Mouse (Mus musculus) c-Kit-positive CD71-positive TER-119-negative erythroid progenitor cells, embryonic 14.5 days (primary cell): Measurements from ENCODE around the gene Ctcf.
A peak's percentile ranks its signal among the peaks of the same experiment; 100 is the strongest.

Source experiments
- DNase-seq: peaks from one replicate; pipeline ENCODE4 v3.0.0-alpha.2; 2013; ENCODE audit warnings: low read depth

Ctcf gene

GRCm38 (mm10) chr8:105648929-105649328 is 12.6 kb downstream of the Ctcf start:
- DNase-seq: no peak

GRCm38 (mm10) chr8:105657641-105658040 is 21.3 kb downstream of the Ctcf start:
- DNase-seq: no peak

GRCm38 (mm10) chr8:105661167-105661566 is 24.8 kb downstream of the Ctcf start:
- DNase-seq: peak; percentile 17

GRCm38 (mm10) chr8:105677891-105678290 is 41.5 kb downstream of the Ctcf start:
- no peak for DNase-seq

- DNase-seq: no peak
These were observed 49.0 kb downstream of the Ctcf start for GRCm38 (mm10) chr8:105685325-105685724.

GRCm38 (mm10) chr8:105685796-105686308 is 49.5 kb downstream of the Ctcf start, which contains the start of gene Carmil2:
Gene Carmil2 (plus strand): TSS chr8:105686274.
- no peak for DNase-seq

- no peak for DNase-seq
These were observed 50.2 kb downstream of the Ctcf start for GRCm38 (mm10) chr8:105686551-105686950.

GRCm38 (mm10) chr8:105687512-105687911 is 51.1 kb downstream of the Ctcf start:
- no peak for DNase-seq

GRCm38 (mm10) chr8:105688242-105688752 is 51.9 kb downstream of the Ctcf start:
- no peak for DNase-seq

- DNase-seq: no peak
These were observed 53.1 kb downstream of the Ctcf start for GRCm38 (mm10) chr8:105689256-105689982.

GRCm38 (mm10) chr8:105689983-105690360 is 53.6 kb downstream of the Ctcf start:
- DNase-seq: no peak

- DNase-seq: no peak
These were observed 54.6 kb downstream of the Ctcf start for GRCm38 (mm10) chr8:105690978-105691377.

GRCm38 (mm10) chr8:105692449-105693182 is 56.2 kb downstream of the Ctcf start:
- DNase-seq: no peak

GRCm38 (mm10) chr8:105693648-105694047 is 57.3 kb downstream of the Ctcf start:
- DNase-seq: peak; percentile 56

GRCm38 (mm10) chr8:105694051-105694799 is 57.9 kb downstream of the Ctcf start:
- no peak for DNase-seq

- DNase-seq: no peak
These were observed 58.9 kb downstream of the Ctcf start for GRCm38 (mm10) chr8:105695080-105695780.

GRCm38 (mm10) chr8:105697196-105697780 is 60.9 kb downstream of the Ctcf start:
- DNase-seq: no peak

- DNase-seq: no peak
These were observed 62.4 kb downstream of the Ctcf start for GRCm38 (mm10) chr8:105698734-105699133.

- DNase-seq: no peak
These were observed 63.3 kb downstream of the Ctcf start for GRCm38 (mm10) chr8:105699488-105700215.

GRCm38 (mm10) chr8:105700566-105700965 is 64.2 kb downstream of the Ctcf start:
- DNase-seq: peak; percentile 51
